Mouse (Mus musculus): ENCODE data around the gene Olfr13.
"Not testable (repeated sequence)": the region's sequence is repeated elsewhere in the genome, so short reads cannot be mapped to it uniquely, and the experiment has no call there.

Gene Olfr13

GRCm38 (mm10) chr6:43171840-43172239 lies at the start of gene Olfr13:
Olfr13 (plus strand) TSS chr6:43172140.
- DNase-seq (ENCODE audit: low spot score in 2 of 2) = no peak

GRCm38 (mm10) chr6:43146267-43146666 lies 25.7 kb upstream of the Olfr13 start, which contains the start of gene Olfr237-ps1:
Olfr237-ps1 (plus strand) TSS chr6:43146567.
- not testable (repeated sequence) for DNase-seq (ENCODE audit: low spot score in 2 of 2)

GRCm38 (mm10) chr6:43159502-43159901 lies 12.4 kb upstream of the Olfr13 start:
- DNase-seq (ENCODE audit: low spot score in 2 of 2) = no peak

- no peak for DNase-seq (ENCODE audit: low spot score in 2 of 2)
Observed at GRCm38 (mm10) chr6:43162982-43163381, 9.0 kb upstream of the Olfr13 start, which contains the start of gene Olfr437. Olfr437 (plus strand) TSS chr6:43163282.

GRCm38 (mm10) chr6:43167246-43167645 lies 4.7 kb upstream of the Olfr13 start:
- DNase-seq (ENCODE audit: low spot score in 2 of 2) = no peak

- no peak for DNase-seq (ENCODE audit: low spot score in 2 of 2)
Observed at GRCm38 (mm10) chr6:43178129-43178528, 6.2 kb downstream of the Olfr13 start.

GRCm38 (mm10) chr6:43178584-43179501 lies 6.9 kb downstream of the Olfr13 start:
- DNase-seq (ENCODE audit: low spot score in 2 of 2) = no peak

GRCm38 (mm10) chr6:43190986-43191385 lies 19.0 kb downstream of the Olfr13 start:
- DNase-seq (ENCODE audit: low spot score in 2 of 2) = no peak

- no peak for DNase-seq (ENCODE audit: low spot score in 2 of 2)
Observed at GRCm38 (mm10) chr6:43196781-43197180, 24.8 kb downstream of the Olfr13 start, which contains the start of gene Olfr435. Olfr435 (plus strand) TSS chr6:43197146.

GRCm38 (mm10) chr6:43198094-43198493 lies 26.2 kb downstream of the Olfr13 start:
- no peak for DNase-seq (ENCODE audit: low spot score in 2 of 2)

- no peak for DNase-seq (ENCODE audit: low spot score in 2 of 2)
Observed at GRCm38 (mm10) chr6:43202786-43203185, 30.8 kb downstream of the Olfr13 start.

GRCm38 (mm10) chr6:43205355-43205754 lies 33.4 kb downstream of the Olfr13 start:
- DNase-seq (ENCODE audit: low spot score in 2 of 2) = no peak

- peak in 1 of 2 experiments; percentile 7 for DNase-seq (ENCODE audit: low spot score in 2 of 2)
Observed at GRCm38 (mm10) chr6:43212873-43213272, 40.9 kb downstream of the Olfr13 start, which contains the start of gene Olfr434. Olfr434 (plus strand) TSS chr6:43213021.
